Mouse (Mus musculus): ENCODE measurements around the gene Zbtb48. TPM values are rescaled to one million over a fixed set of nuclear protein-coding genes. Genes with fewer than 3 reads are reported as not detected.

The Zbtb48 gene
- polyA plus RNA-seq (2017; shearing (Covaris generic)): 10 to 100 TPM; 21.2 to 27.7 TPM

GRCm38 (mm10) chr4:152027524-152027923, at the start of gene Zbtb48:
Gene Zbtb48, minus strand, starts transcription at chr4:152027671.

GRCm38 (mm10) chr4:152072121-152072601, 44.7 kb upstream of the Zbtb48 start, which contains the start of gene Plekhg5:
Gene Plekhg5, plus strand, starts transcription at chr4:152072498.

GRCm38 (mm10) chr4:152038985-152039830, 11.7 kb upstream of the Zbtb48 start, which contains the start of gene Nol9:
Gene Nol9, plus strand, starts transcription at chr4:152039321.

GRCm38 (mm10) chr4:152038225-152038984, 10.9 kb upstream of the Zbtb48 start, which contains the start of gene Tas1r1:
Gene Tas1r1, minus strand, starts transcription at chr4:152038568.

GRCm38 (mm10) chr4:152008622-152009075, 18.8 kb downstream of the Zbtb48 start, which contains the start of gene Klhl21:
Gene Klhl21, plus strand, starts transcription at chr4:152008803.

GRCm38 (mm10) chr4:151996173-151996950, 31.1 kb downstream of the Zbtb48 start, which contains the start of gene Phf13:
Gene Phf13, minus strand, starts transcription at chr4:151996258.

GRCm38 (mm10) chr4:151988342-151989109, 38.9 kb downstream of the Zbtb48 start, which contains the start of gene Thap3:
Gene Thap3, minus strand, starts transcription at chr4:151988997.

Other genes with a start within 250 kb of the Zbtb48 start
- 10 to 100 TPM; 40.4 to 59.0 TPM for gene Camta1, start 165.8 kb downstream of the Zbtb48 start, polyA plus RNA-seq (2017; shearing (Covaris generic))
- gene Dnajc11, start 94.0 kb downstream of the Zbtb48 start, polyA plus RNA-seq (2017; shearing (Covaris generic)): 10 to 100 TPM; 39.6 to 50.9 TPM
- gene Thap3, start 38.7 kb downstream of the Zbtb48 start, polyA plus RNA-seq (2017; shearing (Covaris generic)): 100 to 1,000 TPM in 1 of 2 experiments, 10 to 100 TPM in 1; 96.1 to 108 TPM
- 10 to 100 TPM in 1 of 2 experiments, 1 to 10 TPM in 1; 9.8 to 17.5 TPM for gene Phf13, start 31.4 kb downstream of the Zbtb48 start, polyA plus RNA-seq (2017; shearing (Covaris generic))
- gene Klhl21, start 18.9 kb downstream of the Zbtb48 start, polyA plus RNA-seq (2017; shearing (Covaris generic)): 10 to 100 TPM; 10.1 to 14.7 TPM
- under 1 TPM in 1 of 2 experiments, not detected in 1; 0.07 TPM for gene Tas1r1, start 10.9 kb upstream of the Zbtb48 start, polyA plus RNA-seq (2017; shearing (Covaris generic))
- gene Nol9, start 11.7 kb upstream of the Zbtb48 start, polyA plus RNA-seq (2017; shearing (Covaris generic)): 10 to 100 TPM; 36.6 to 38.0 TPM
- gene Plekhg5, start 44.8 kb upstream of the Zbtb48 start, polyA plus RNA-seq (2017; shearing (Covaris generic)): 1 to 10 TPM; 6.9 to 9.2 TPM
- gene Tnfrsf25, start 88.3 kb upstream of the Zbtb48 start, polyA plus RNA-seq (2017; shearing (Covaris generic)): 100 to 1,000 TPM; 104 to 200 TPM
- 10 to 100 TPM; 22.4 to 22.6 TPM for gene Espn, start 124.7 kb upstream of the Zbtb48 start, polyA plus RNA-seq (2017; shearing (Covaris generic))
- gene Hes2, start 131.2 kb upstream of the Zbtb48 start, polyA plus RNA-seq (2017; shearing (Covaris generic)): under 1 TPM in 1 of 2 experiments, not detected in 1; 0.17 TPM
- gene Acot7, start 150.5 kb upstream of the Zbtb48 start, polyA plus RNA-seq (2017; shearing (Covaris generic)): 100 to 1,000 TPM in 1 of 2 experiments, 10 to 100 TPM in 1; 53.7 to 161 TPM
- gene Gpr153, start 246.6 kb upstream of the Zbtb48 start, polyA plus RNA-seq (2017; shearing (Covaris generic)): under 1 TPM; 0.20 to 0.23 TPM

All from activated CD4-positive, CD25-positive, alpha-beta regulatory T cell (primary cell).